24 mouse cellular contexts compared by ENCODE assay signal in genomic region chr6:29685952-29686351, GRCm38 (mm10). TPM values are rescaled to one million over a fixed set of nuclear protein-coding genes. Genes with fewer than 3 reads are reported as not detected.
DNase-seq lines count a peak whose midpoint lies in the region; ATAC-seq and TF ChIP-seq lines count a peak whose summit lies in the region.
"Had no signal": no experiment of that assay in that cellular context is flagged by ENCODE, and none has a peak within 500 bp of the region (broad histone marks: within the 10 kb centered on the region; RNA-seq: fewer than 3 reads in every experiment).

No protein-coding gene starts in this region.

- no peak overlapping the region for H3K4me2 ChIP-seq in stomach, postnatal 0 days (replicated peaks; ENCODE audit: low read depth)
- H3K4me2 ChIP-seq: embryonic facial prominence, embryonic 15.5 days; forebrain, embryonic 15.5 days; heart, embryonic 11.5 days; heart, embryonic 15.5 days; hindbrain, embryonic 13.5 days had no signal

- H3K4me1 ChIP-seq in stomach, postnatal 0 days (replicated peaks; ENCODE audit: control insufficient read depth, insufficient read depth): no peaks in the 10 kb centered on the region; the same call in 1 of the 2 replicates
- H3K4me1 ChIP-seq: embryonic facial prominence, embryonic 15.5 days; forebrain, embryonic 15.5 days; heart, embryonic 15.5 days had no signal

- TF ChIP-seq CTCF in stomach, postnatal 0 days (IDR thresholded peaks at IDR 0.05; ENCODE audit: low read depth): no peak

- peak; percentile 35 for DNase-seq in adrenal gland, postnatal 10 days
- DNase-seq in adrenal gland, adult 18-20 months (ENCODE audit: low spot score in 2 of 2): no peak
- peak; percentile 37 for DNase-seq in urinary bladder, postnatal 14 days (ENCODE audit: low spot score)
- DNase-seq in urinary bladder, postnatal 4 days (ENCODE audit: low spot score in 2 of 2): no peak
- peak; percentile 28 for DNase-seq in adrenal gland, postnatal 25 days
- no peak for DNase-seq in stomach, postnatal 0 days (ENCODE audit: low spot score)
- DNase-seq in thymus, postnatal 25 days: no peak
- DNase-seq in kidney, postnatal 10 days: no peak
- DNase-seq: cerebellum, adult 8-10 months; cerebellum, postnatal 14 days; embryo, embryonic 11 days; gastrocnemius, postnatal 14 days; heart, adult 2 months; kidney, adult 11 months had no signal

- no peaks in the 10 kb centered on the region for H3K9me3 ChIP-seq in stomach, postnatal 0 days (ENCODE audit: control insufficient read depth, low read length)
- H3K9me3 ChIP-seq: embryonic facial prominence, embryonic 15.5 days; forebrain, embryonic 15.5 days; G1E; heart, embryonic 15.5 days; hindbrain, embryonic 13.5 days had no signal

- 0 out of 2 replicates have a peak, but pooled peaks have one; percentile 60 for ATAC-seq in stomach, postnatal 0 days (ENCODE audit: low FRiP score, low TSS enrichment)
- ATAC-seq: activated CD4-positive, CD25-positive, alpha-beta regulatory T cell, adult 4 months; forebrain, embryonic 15.5 days; hindbrain, postnatal 0 days; Patski had no signal

- no peak overlapping the region for H3K4me3 ChIP-seq in stomach, postnatal 0 days (ENCODE audit: low read depth, low read length)
- H3K4me3 ChIP-seq: embryonic facial prominence, embryonic 15.5 days; erythroblast, embryonic 14.5 days; forebrain, embryonic 15.5 days; heart, adult 2 months; heart, embryonic 15.5 days; hindbrain, embryonic 13.5 days had no signal

- H3K9ac ChIP-seq in stomach, postnatal 0 days (ENCODE audit: low read length): no peak overlapping the region
- H3K9ac ChIP-seq: embryonic facial prominence, embryonic 15.5 days; forebrain, embryonic 15.5 days; heart, embryonic 15.5 days; hindbrain, embryonic 13.5 days had no signal

- H3K36me3 ChIP-seq in stomach, postnatal 0 days (ENCODE audit: control insufficient read depth, insufficient read depth, low read length): no peaks in the 10 kb centered on the region
- H3K36me3 ChIP-seq: embryonic facial prominence, embryonic 15.5 days; forebrain, embryonic 15.5 days; G1E; heart, embryonic 15.5 days; hindbrain, embryonic 13.5 days had no signal

- no peaks in the 10 kb centered on the region for H3K27me3 ChIP-seq in stomach, postnatal 0 days (ENCODE audit: control insufficient read depth, insufficient read depth, low read length)
- H3K27me3 ChIP-seq: embryonic facial prominence, embryonic 15.5 days; forebrain, embryonic 15.5 days; Patski had no signal

- WGBS in stomach, postnatal 0 days: 56% methylated on average over 4 of the region's 4 CpGs

- TF ChIP-seq EP300 in stomach, postnatal 0 days (optimal IDR thresholded peaks at IDR 0.05): no peak

- H3K27ac ChIP-seq in stomach, postnatal 0 days (replicated peaks): no peak overlapping the region
- H3K27ac ChIP-seq: embryonic facial prominence, embryonic 15.5 days; forebrain, embryonic 15.5 days; heart, adult 2 months; heart, embryonic 15.5 days; hindbrain, embryonic 13.5 days; hindbrain, postnatal 0 days had no signal

RNA-seq across cellular contexts. Expression of gene Tspan33, which starts 8.1 kb away (rescaled TPM):
- 1 to 10 TPM; 7.3 to 8.0 TPM for total RNA-seq in adrenal gland, postnatal 10 days (2021)
- total RNA-seq in adrenal gland, adult 18-20 months (2021): 1 to 10 TPM; 2.5 to 4.0 TPM
- total RNA-seq in adrenal gland, postnatal 25 days (2021): 1.2 and 1.3 TPM in 2 replicates
- 4.0 and 4.4 TPM in 2 replicates for polyA plus RNA-seq in stomach, postnatal 0 days (2015; fragmentation: Nextera tagmentation; extraction: Ambion mirVana)

RNA-seq across cellular contexts. Expression of gene Smo, which starts 49.4 kb away (rescaled TPM):
- total RNA-seq in adrenal gland, postnatal 10 days (2021): 10 to 100 TPM; 47.3 to 51.7 TPM
- total RNA-seq in adrenal gland, adult 18-20 months (2021): 10 to 100 TPM; 30.8 to 47.8 TPM
- total RNA-seq in adrenal gland, postnatal 25 days (2021): 42.9 and 51.2 TPM in 2 replicates
- 10.8 and 14.1 TPM in 2 replicates for polyA plus RNA-seq in stomach, postnatal 0 days (2015; fragmentation: Nextera tagmentation; extraction: Ambion mirVana)

Comparison
In these comparisons a context has a peak if more than half of its experiments do, and no peak if none do; other contexts are left out.
1. DNase-seq: peak in adrenal gland, postnatal 10 days (single experiment), urinary bladder, postnatal 14 days (single experiment) and adrenal gland, postnatal 25 days (single experiment); none in adrenal gland, adult 18-20 months (0 of 2), urinary bladder, postnatal 4 days (0 of 2), stomach, postnatal 0 days (single experiment), thymus, postnatal 25 days (single experiment) and kidney, postnatal 10 days (single experiment).